Mouse (Mus musculus) frontal cortex, postnatal 36 days (tissue): ENCODE measurements around the gene Anxa11.
A peak's percentile ranks its signal among the peaks of the same experiment; 100 is the strongest.
"Not testable (repeated sequence)": the region's sequence is repeated elsewhere in the genome, so short reads cannot be mapped to it uniquely, and the experiment has no call there.

Source experiments
- DNase-seq, 2 experiments: peaks; one replicate each; pipeline ENCODE4 v3.0.0; 2022; ENCODE audit warnings: low spot score in 2 of 2

Anxa11 gene

DNA sequence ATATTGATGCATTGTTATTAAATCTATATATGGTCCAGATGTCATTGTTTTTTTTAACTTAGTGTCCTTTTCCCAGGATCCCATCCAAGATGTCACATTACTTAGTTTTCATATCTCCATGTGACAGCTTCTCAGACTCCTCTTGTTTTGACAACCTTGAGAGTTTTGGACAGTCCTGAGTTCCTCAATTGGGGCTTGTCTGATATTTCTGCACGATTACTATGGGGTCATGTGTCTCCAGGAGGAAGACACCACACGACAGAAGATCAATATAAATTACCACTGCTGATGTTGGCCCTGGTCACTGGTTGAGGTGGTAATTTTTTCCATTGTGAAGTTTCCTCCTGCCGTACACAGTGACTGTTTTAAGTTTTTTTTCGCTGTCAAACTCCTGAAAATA is 377 bp upstream of the Anxa11 start:
- no peak for DNase-seq

DNA sequence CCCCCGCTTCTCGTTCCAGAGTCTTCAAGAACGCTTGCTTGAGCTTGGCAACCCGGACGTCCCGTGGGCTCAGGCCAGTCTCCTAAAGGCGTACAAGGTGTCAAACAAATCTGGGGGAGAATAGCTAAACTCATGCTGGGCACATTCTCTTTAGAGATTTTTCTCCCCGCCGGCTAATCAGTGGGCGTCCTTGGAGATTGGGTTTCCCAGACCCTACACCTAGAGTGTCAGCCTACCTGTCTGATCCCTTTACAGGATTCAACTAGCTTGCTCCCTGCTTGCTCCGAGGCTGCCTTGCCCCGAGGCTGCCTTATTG is 690 bp downstream of the Anxa11 start:
- DNase-seq, result no peak

DNA sequence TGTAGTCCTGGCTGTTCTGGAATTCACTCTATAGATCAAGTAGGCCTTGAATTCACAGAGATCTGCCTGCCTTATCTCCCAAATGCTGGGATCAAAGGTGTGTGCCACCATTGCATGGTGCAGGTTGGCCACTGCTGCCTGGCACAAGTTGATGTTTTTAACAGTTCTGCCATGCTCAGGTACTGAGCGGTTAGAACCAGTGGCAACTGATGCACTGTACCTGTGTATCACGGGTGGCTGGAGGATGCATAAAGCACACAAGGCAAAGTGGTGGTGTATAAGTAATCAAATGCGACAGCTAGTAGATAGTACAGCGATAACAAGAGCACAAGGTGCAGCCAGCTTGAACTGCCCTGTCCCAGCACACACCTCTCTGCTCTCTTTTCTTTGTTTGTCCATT is 2.4 kb downstream of the Anxa11 start:
- DNase-seq, result no peak

DNA sequence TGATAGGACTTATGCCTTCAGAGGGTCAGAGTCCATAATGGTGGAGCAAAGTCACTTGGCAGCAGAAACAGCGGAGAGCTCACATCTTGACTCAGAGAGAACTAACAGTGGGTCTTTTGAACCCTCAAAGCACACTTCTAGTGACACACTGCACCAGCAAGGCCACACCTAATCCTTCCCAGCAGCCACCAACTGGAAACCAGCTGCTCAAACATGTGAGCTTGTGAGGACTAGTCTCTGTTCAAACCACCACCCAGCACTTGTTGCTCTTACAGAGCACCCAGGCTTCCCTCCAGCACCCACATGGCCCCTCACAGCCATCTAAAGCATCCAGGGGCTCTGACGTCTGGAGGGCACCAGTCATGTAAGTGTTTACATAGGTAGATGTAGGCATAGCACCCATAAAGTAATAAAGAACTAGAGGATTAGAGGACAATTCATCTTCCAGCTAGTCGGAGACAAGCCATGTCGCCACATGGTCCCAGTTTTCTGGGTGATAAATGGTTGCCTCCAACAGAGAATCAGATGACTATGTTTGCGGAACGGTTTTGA is 4.0 kb downstream of the Anxa11 start:
- no peak for DNase-seq

DNA sequence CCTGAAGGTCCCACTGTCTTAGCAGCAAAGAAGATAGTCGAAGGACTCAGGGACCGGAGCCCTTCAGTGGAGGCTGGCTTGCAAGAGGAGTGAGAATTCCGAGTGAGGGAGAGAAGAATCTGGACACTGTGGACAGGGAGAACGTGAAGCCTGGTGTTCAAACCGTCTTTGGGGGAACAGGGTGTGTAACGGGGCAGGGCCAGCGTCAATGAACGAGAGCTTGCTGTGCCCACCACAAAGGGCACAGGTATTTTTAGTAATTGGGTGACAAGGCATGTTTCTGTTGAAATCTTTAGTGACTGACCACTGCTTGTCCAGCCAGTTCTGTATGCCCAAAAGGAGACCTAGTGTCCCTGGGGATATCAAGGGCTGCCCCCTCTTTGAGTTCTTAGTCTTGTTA is 4.6 kb downstream of the Anxa11 start:
- no peak for DNase-seq

DNA sequence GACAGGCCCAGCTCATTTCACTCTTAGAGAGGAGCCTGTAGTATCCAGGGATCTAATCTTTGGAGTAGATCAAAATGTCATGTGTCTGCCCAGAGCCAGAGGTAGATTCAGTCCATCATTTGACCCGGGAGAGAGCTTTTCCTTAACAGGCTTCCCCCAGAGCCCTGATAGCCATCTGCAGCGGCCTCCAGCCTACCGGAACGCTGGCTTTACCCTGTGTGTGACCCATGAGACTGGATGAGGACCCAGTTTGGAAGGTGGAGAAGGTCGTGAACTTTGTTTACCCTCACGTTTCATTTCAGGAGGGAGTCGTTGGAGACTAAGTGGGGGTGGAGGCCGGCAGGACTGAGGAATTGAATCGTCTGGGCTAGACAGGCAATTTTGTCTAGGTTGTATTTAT is 5.7 kb downstream of the Anxa11 start:
- DNase-seq, result no peak

DNA sequence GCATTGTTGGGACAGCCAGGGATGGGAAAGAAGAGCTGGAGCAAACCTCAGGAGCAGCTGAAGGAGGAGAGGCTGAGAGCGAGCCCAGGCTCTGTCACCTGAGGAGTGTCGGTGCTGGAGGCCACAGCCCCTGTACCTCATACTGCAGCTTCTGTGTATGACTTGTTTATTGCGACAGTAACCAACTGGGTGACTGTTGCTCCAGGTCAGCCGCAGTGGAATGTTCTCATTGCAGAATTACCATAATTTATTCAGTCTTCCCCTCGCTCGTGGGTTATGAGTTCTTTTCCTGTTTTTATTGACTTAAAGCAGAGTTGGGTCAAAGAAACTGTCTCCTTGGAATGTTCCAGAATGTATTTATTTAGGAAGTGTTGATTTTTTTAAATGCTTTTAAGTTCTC is 6.3 kb downstream of the Anxa11 start:
- DNase-seq, result no peak

DNA sequence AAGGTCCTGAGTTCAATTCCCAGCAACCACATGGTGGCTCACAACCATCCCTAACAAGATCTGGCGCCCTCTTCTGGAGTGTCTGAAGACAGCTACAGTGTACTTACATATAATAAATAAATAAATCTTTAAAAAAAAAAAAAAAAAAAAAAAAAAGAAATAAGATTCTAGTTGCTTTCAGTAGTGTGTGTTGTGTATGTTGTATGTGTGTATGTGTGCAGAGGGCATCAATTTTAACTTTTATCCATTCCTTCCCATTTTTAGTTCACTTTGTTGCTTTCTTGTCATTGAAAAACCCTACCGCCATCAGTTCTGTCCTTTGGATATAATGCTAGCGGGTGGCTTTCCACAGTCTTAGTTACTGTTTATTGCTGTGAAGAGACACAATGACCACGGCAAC is 6.8 kb downstream of the Anxa11 start:
- not testable (repeated sequence) for DNase-seq

DNA sequence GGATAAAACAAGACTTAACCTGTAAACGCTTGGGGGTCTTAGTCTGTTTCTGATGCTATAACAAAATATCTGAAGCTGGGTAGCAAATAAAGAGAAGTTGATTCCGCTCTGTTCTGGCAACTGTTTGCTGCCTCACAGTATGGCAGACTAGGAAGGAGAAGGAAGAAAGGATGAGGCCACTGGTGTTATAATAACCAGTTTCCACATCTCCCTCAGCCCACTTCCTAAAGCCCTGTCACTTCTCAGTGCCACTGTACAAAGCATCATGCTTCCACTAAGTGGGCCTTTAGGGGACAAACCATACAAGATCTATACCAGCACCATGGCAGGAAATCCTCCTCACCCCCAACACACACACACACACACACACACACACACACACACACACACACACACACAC is 8.5 kb downstream of the Anxa11 start:
- DNase-seq, result no peak

DNA sequence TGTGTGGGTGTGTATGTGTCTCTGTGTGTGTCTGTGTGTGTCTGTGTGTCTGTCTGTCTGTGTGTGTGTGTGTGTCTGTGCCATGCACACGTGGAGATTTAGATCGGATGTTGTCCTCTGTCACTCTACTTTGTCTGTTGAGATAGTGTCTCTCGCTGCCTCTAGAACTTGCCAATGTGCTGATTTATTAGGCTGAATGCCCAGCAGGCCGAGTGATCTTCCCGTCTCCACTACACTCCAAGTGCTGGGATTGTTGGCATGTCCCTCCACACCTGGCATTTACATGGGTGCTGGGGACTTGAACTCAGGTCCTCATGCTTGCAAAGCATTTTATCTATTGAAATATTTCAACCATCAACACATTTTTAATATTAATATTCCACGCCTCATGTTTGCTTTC is 9.2 kb downstream of the Anxa11 start:
- no peak for DNase-seq

DNA sequence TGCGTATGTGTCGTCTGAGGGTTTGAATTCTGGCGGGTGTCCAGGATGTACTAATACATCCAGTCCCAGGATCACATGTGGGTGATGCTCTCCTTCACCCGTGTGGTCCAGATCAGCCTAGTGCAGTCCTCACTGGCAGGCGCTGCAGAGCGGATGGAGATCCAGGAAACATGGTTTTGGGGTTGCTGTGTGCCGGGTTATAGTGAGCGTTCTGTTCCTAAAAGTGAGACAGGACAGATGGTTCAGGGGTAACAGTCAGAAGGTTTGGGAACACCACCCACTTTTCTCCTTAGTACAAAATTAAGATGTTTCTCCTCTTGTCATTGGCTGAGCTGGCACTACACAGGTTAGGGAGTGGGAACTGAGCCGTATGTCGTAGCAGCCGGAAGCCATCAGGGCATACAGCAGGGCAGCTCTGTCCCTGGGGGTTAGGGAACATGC is 10.2 kb downstream of the Anxa11 start:
- peak; percentile 50 to 52 for DNase-seq

DNA sequence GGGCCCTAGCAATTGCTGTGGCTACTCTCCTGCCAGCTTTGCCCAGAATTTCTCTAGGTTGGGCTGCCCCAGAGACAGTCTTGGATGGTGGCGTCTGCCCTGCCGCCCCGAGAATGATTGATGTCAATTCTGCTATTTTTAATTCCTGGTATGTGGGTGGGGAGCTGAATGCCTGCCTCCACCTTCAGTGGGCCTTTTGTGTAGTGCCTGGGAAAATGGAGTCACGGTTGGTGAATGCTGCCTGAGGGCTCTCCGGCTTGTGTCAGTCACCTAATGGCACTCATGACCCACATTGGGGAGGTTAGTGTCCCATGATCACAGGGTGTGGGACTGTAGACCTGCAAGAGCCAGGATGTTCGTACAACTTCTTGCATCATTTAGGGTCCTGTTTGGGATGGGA is 11.3 kb downstream of the Anxa11 start:
- DNase-seq, result no peak

DNA sequence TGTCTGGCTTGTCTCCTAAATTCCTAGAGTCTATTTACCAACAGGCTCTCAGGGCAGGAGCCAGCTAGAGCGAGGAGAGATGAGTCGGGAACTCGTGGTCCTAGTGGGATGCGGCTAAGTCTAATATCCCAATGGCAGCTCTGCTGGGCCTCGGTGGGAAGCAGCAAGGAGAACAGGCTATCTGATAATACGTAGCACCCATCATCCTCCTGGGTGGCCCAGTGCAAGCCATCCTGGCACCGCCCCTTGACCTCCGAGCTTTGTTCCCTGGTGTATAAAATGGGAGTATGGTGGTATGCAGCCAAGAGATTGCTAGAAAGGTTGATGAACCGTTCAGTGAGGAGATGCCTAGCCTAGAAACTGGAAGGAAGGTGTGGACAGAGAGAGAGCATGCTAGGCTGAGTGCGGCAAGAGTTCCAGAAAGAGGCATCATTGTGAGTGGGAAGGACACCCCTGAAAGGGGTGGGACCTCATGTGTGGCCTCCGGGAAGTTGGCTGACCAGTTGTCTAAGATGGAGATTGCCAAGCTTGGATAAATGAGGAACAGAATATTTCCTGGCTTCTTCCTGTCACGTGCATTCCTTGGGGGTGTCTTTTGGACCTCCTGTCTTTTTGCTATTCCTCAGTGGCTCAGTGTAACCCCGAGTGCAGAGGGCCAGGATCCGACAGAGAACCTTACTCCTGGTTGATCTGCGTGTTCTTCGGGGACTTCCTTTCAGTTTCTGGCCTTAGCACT is 11.9 kb downstream of the Anxa11 start:
- DNase-seq, result no peak

DNA sequence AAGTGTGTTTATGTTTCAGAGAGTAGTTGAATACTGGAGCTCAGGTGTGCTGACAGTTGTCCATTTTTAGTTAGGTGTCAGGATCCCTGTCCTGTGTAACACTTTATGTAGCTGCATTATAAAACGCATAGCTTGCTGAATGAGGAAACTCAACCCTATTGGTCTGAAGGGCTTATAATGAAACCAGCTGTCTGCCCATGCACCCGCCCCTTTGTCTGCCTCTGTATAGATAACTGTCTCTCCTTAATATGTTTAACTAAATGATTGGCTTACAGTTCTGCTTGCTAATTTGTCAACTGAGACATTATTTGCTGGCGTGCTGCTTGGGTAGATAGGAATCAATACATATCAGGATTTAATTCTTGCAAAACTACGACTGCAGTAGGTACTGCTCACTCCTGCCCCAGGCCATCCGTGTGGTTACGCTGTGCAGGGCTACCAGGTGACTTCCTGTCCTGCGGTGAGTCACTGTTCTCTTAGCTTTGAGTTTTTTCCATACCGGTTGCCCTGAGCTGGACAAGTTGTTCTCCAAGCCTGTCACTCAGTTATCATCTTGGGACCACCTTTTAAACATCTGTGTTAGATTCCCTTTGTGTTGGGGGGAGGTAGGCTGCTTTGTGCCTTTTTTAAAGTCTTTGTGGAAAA is 13.4 kb downstream of the Anxa11 start:
- no peak for DNase-seq

DNA sequence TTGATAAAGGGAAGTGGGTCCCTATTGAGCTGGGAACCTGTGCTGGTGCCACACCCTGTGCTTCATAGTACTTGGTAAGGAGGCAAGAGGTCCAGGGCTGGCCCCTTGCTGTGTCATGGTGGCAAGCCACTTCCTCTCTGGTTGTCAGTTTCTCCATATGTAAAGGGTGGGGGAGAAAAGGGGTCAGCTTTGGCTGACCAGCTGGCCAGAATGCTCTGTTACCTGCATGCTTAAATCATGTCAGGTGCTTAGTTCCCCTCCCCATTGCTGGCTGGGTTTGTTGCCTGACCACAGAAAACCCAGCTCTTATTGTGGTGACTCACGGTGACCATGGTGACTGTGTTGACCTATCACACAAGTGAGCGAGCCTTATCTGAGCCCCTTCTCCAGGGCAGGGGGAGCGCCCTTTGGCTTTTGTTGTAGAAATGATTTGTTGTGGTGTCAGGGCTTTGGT is 15.2 kb downstream of the Anxa11 start:
- no peak for DNase-seq

DNA sequence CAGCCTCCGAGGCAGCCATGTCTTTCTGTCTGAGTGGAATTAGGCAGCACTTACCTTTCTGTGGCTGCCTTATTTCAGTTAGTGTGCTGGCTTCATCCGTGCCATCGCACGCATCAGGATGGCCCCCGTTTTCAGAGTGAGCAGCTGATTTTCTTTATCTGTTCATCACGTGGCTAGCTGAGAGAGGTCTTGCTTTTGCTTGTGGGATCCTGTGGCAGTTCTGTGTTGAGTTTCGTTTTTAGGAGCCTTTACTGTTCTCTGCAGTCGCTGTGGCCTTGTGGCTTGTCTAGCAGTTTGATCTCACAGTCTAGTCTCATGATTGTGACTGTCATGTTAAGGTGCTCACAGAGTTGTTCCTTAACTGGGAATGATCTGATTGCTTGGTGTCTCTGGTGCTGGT is 16.0 kb downstream of the Anxa11 start:
- no peak for DNase-seq

DNA sequence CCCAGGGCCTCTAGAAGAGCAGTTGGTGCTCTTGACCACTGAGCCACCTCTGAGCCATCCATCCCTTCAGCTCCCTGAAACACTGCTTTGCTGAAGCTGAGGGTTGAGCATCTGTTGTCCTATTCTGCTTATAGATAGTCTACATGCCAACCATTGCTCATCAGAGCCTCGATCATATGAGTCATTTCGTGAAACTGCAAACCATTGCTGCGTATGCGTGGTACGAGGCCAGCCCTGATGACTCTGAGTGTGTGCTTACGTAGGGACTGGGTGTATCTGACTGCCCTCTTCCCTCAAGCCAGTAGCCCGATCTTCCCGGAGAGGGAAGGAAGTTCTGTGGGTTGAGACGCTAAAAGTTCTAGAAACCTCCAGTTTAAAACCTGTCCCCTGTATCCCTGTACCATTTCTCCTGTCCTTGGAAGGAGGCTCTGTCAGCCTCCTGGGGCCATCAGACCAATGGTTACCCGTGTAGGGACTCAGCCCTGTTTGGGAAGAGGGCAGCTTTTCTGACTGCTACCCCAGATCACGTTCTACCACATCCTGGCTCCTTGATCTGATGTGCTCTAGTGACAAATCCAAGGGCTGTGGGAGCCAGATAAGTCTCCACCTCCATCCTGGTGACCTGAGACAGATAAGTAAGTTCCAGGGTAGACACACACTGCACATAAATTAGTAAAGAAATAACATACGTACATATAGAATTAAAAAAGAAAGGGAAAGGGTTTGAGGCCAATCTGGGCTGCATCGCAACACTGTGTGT is 20.0 kb downstream of the Anxa11 start:
- DNase-seq, result no peak

DNA sequence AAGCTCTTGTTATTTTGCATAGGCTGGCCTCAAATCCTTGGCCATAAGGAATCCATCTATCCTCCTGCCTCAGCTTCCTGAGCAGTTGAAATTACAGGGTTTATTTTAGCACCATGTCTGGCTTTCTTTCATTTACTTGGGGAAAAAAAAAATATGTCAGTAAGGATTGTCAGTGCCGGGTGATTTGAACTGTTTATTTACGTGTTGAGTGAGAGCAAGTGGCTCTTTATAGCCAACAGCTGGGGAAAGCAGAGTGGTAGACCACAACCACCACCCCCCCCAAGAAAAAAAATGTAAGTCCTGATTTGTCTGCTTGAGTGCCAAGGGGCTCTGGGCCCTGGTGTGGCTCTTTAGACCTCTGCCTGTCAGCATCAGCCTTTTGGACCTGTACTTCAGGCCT is 21.8 kb downstream of the Anxa11 start:
- no peak for DNase-seq

DNA sequence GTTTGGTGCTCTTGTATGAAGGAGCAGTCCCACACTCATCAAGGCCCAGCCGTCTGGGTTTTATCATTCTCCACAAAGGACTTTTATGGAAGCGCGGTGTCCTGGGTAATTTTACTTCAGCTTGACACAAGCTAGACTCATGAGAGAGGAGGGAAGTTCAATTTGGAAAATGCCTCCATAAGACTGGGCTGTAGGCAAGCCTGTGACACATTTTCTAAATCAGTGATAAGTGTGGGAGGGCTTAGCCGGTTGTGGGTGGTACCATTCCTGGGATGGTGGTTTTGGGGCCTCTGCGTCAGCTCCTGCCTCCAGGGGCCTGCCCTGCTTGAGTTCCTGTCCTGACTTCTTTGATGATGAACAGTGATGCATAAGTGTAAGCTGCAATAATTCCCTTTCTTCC is 23.3 kb downstream of the Anxa11 start:
- DNase-seq, result no peak

DNA sequence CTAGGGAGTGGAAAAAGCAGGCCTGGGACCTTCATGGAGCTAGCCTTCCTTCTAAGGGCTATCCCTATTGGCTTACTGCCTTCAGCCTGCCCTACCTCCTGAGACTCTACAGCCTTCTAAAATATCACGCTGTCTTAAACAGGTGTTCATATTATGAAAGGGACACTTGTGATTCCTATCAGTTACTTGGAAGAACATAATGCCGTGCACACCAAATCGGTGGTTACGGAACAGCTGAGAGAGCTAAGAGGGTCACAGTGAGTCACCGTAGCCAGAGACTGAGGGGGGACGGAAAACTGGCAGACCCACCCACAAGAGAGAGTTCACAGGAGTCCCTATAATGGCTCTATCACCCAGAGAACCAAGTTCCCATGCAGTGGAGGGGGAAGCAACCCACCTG is 24.4 kb downstream of the Anxa11 start:
- DNase-seq, result no peak

DNA sequence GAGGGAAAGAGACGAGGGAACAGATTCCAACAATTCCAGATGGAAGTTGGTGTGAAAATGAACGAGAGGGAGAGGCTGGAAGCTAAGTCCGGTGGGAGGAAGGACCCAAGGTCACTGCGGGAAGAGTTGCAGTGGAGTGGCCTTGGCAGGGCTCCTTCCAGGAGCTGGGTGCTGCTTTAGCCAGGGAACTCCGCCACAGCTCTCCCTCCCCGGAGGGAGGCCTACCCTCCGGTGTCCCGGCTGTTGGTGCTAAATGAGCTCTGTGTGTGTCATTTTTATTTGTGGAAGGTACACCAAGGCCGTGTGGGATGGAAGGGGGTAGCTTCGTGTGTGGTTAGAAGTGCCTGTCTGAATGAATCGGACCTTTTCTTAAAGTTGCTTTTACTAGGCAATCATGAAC is 24.9 kb downstream of the Anxa11 start:
- no peak for DNase-seq

DNA sequence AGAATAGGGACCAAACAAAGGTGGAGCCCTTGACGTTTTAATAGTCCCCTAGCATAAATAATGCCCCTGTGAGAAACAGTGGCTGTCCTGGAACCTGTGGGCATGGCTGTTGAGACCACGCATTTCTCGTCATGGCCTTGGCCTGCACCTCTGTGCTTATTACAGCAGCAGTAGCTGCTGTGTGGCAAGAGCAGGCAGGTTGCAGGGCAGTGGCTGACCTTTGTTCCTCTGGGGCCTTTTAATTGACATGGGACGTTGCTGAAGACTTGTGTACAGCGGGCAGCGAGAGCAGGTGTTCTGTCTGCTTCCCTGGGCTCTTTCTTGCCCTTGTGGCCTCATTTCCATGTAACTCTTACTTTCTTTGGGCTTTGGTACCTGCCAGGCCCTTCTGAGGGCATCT is 25.9 kb downstream of the Anxa11 start:
- no peak for DNase-seq

DNA sequence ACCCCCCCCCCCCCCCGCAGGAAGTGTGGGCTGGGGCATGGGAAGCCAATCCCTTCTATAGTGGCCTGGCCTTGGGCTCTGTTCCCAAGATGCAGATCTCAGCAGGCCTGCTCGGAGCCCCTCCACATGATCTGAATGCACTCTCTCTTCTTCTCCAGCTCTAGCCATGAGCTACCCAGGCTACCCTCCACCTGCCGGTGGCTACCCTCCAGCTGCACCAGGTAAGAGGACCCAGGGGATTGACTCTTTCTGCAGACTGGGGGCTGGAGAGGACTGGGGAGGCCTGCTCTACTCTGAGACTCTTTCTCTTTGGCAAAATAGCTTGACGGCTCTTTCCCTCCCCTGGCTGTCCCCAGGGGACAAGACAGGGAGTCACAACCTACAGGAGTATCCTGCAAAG is 26.8 kb downstream of the Anxa11 start:
- DNase-seq, result no peak
